Mouse (Mus musculus) ovary, adult 10 weeks (tissue): ENCODE results near the gene Sycp3. TPM values are rescaled to one million over a fixed set of nuclear protein-coding genes. Genes with fewer than 3 reads are reported as not detected.

ENCODE experiments used
- polyA plus RNA-seq: library from polyadenylated mRNA; stranded (reverse); fragments of 350-450 nt; fragmentation: Illumina TruSeq; extraction: RNeasy Lipid Tissue Mini Kit (QIAGEN cat#74804); gene quantifications from one replicate; pipeline ENCODE4 v1.2.3, GENCODE M21; 2014

Gene Sycp3
- polyA plus RNA-seq, result 11.9 TPM

DNA sequence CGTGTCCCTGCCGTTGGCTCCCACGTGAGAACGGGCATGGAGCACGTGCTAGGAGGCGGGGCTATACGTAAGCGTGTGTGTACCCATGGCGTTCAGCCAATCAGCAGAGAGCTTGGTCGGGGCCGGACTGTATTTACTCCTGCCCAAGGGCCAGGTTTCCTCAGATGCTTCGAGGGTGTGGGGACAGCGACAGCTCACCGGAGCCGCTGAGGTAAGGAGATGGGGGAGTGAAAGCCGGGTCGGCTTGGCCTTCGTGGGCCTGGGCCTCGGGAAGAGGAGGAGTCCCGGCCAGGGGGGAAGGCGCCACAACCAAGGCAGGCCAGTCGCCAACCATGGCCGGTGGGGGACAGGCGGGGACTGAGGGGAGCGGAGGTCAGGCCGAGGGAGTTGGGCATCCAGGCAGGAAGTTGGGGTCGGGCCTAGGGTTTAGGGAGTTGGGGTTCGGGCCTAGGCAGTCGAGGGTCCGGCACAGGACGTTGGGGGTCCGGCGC is at the start of gene Sycp3:
TSS of gene Sycp3 (plus strand) at position 68 of the 491 bp plus-strand sequence.

DNA sequence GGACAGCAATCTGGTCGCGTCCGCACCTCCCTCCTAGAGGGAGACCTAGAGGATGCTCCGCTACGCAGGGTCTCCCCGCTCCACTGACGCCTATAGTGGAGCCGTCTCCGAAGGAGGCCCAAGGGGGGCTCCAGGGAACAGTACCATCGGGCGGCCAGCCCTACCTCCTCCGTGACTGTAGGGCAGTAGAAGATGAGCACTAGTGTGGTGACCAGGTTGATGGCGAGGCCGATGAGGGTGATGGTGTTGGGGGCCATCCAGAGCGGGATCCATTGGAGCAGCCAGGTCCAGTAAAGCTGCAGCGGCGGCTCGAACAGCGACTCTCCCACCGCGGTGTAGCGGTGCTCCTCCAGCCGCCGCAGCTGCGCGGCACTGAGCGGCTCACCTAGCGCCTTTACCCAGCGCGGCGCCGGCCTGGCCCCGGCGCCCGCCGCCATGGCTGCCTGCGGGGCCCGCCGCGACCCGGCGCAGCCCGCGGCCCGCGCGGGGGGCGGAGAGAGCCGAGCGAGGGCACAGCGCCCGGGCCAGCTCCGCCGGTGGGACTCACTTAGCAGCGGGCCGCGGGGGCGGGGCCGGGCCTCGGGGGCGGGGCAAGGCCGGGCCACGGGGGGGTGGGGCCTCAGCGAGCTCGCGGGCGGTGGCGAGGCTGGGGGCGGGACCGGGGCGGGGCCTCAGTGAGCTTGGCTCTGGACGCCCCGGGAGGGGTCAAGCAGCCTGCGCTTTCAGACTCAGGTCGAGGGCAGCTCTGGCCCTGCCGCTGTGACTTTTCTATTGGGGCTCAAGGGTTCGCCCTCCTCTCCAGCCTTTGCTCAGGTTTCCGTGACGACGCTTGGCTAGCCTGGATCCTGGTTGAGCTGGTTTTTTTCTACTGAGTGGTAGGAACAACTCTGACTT is 44.3 kb downstream of the Sycp3 start, which contains the start of gene Chpt1:
TSS of gene Chpt1 (minus strand) at position 653 of the 894 bp plus-strand sequence.

Other genes with a start within 250 kb of the Sycp3 start
- 12.0 TPM for gene Dram1, start 80.5 kb upstream of the Sycp3 start, polyA plus RNA-seq
- 63.8 TPM for gene Gnptab, start 80.4 kb upstream of the Sycp3 start, polyA plus RNA-seq
- gene Chpt1, start 44.5 kb downstream of the Sycp3 start, polyA plus RNA-seq, result 361 TPM
- gene Mybpc1, start 145.6 kb downstream of the Sycp3 start, polyA plus RNA-seq, result 9.0 TPM
- 7.8 TPM for gene Spic, start 225.4 kb downstream of the Sycp3 start, polyA plus RNA-seq